Mouse (Mus musculus) E14TG2a.4 (cell line): ENCODE data around the gene Nup153.

Experiments used
- CTCF ChIP-seq: conservative IDR thresholded peaks from 2 replicates; pipeline ENCODE4 v1.5.1; 2014; ENCODE audit warnings: low read length
- POU5F1 ChIP-seq: IDR thresholded peaks from 2 replicates; pipeline ENCODE4 v1.6.1; 2014; ENCODE audit warnings: low read length, borderline replicate concordance

- no peak for TF ChIP-seq CTCF
- no peak for TF ChIP-seq POU5F1
Measured at GRCm38 (mm10) chr13:46735808-46736478, 8.2 kb upstream of the Nup153 start.
